Mouse (Mus musculus) liver, postnatal 0 days (tissue): Measurements from ENCODE around the gene Pde4b. TPM values are rescaled to one million over a fixed set of nuclear protein-coding genes. Genes with fewer than 3 reads are reported as not detected.

Experiments
- ATAC-seq: fragments of 200-750 bp; cut with Nextera tagmentation; 2 replicates; pipeline ENCODE4 v1.8.0; 2017; ENCODE audit warnings: mild to moderate bottlenecking, moderate library complexity
- DNase-seq: peaks from one replicate; pipeline ENCODE4 v3.0.0-alpha.2; 2016
- H3K27ac ChIP-seq: fragments of 300-500 bp; sonication (generic); 2 replicates; pipeline ENCODE4 v1.5.1; 2014; ENCODE audit warnings: antibody characterized with exemption, moderate library complexity, mild to moderate bottlenecking, low read depth
- H3K27me3 ChIP-seq: fragments of 300-500 bp; sonication (generic); 2 replicates; pipeline ENCODE4 v1.6.1; 2014; ENCODE audit warnings: low read length, control low read depth, mixed read lengths; ENCODE audit not compliant: insufficient read depth
- H3K36me3 ChIP-seq: fragments of 300-500 bp; sonication (generic); replicated peaks from 2 replicates; pipeline ENCODE4 v1.6.1; 2014; ENCODE audit warnings: mild to moderate bottlenecking, control low read depth, low read length, moderate library complexity, mixed read lengths; ENCODE audit not compliant: insufficient read depth
- H3K4me1 ChIP-seq: fragments of 300-500 bp; sonication (generic); 2 replicates; pipeline ENCODE4 v1.6.1; 2014; ENCODE audit warnings: antibody characterized with exemption, mild to moderate bottlenecking, control low read depth; ENCODE audit not compliant: insufficient read depth
- H3K4me2 ChIP-seq: fragments of 300-500 bp; sonication (generic); 2 replicates; pipeline ENCODE4 v1.6.1; 2014; ENCODE audit warnings: low read depth, mild to moderate bottlenecking, low read length, moderate library complexity, mixed read lengths
- H3K4me3 ChIP-seq: fragments of 300-500 bp; sonication (generic); 2 replicates; pipeline ENCODE4 v1.5.1; 2014; ENCODE audit warnings: low read depth, low read length
- H3K9ac ChIP-seq: fragments of 300-500 bp; sonication (generic); replicated peaks from 2 replicates; pipeline ENCODE4 v1.6.1; 2014; ENCODE audit warnings: mild to moderate bottlenecking, moderate library complexity
- H3K9me3 ChIP-seq: fragments of 300-500 bp; sonication (generic); 2 replicates; pipeline ENCODE4 v1.6.1; 2016; ENCODE audit warnings: mild to moderate bottlenecking, control low read depth, low read length, mixed read lengths
- CTCF ChIP-seq: sonication (generic); IDR thresholded peaks from 2 replicates; pipeline ENCODE4 v1.5.1; 2016; ENCODE audit warnings: antibody characterized with exemption, low read depth
- EP300 ChIP-seq: IDR thresholded peaks from 2 replicates; pipeline ENCODE4 v1.6.1; 2016; ENCODE audit warnings: antibody characterized with exemption, low read depth, mild to moderate bottlenecking
- WGBS: fragments of 180-500 bp; shearing (Covaris S2); extraction: QIAGEN DNeasy Blood & Tissue Kit; methylation state at CpG from one replicate; pipeline ENCODE4 v1.1.7; 2014; ENCODE audit not compliant: insufficient replicate concordance; 5-methylcytosine and 5-hydroxymethylcytosine counted together
- polyA plus RNA-seq: library from polyadenylated mRNA; unstranded; fragments of >200 nt; fragmentation: Nextera tagmentation; extraction: Ambion mirVana; gene quantifications from 2 replicates; pipeline ENCODE4 v1.2.1, GENCODE M21; 2015

Gene Pde4b
- polyA plus RNA-seq, 1 experiment from 2014 or later, result 3.7 TPM

DNA sequence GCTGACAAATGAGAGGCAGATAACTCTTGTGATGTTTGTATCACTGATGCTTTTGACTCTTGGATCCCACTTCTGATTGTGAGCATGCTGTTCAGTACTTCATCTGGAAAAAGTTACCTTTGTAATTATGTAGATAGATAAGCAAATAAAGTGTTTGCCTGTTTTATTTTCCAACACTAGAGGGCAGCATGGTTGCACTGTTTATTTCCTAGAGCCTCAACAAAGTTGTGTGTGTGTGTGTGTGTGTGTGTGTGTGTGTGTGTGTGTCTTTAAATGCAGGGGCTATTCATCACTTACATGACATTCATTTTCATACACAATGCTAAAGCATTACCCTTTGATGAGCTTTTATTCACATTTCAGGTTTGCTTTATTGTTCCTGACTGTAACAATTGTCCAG is 139.4 kb downstream of the Pde4b start:
- no peaks in the 10 kb centered on the region for H3K36me3 ChIP-seq
- no peak overlapping the region for H3K4me3 ChIP-seq
- TF ChIP-seq CTCF (peak; percentile 72), EP300 (no peak)
- H3K9ac ChIP-seq, result no peak overlapping the region
- H3K4me1 ChIP-seq, result no peaks in the 10 kb centered on the region
- no peak overlapping the region for H3K27ac ChIP-seq
- no peaks in the 10 kb centered on the region for H3K27me3 ChIP-seq
- no peak for DNase-seq
- H3K4me2 ChIP-seq, result no peak overlapping the region
- no peak for ATAC-seq
- H3K9me3 ChIP-seq, result no peaks in the 10 kb centered on the region

- Histone ChIP-seq H3K4me1 (no peaks in the 10 kb centered on the region), H3K9ac (no peak overlapping the region), H3K9me3 (no peaks in the 10 kb centered on the region), H3K4me3 (no peak overlapping the region), H3K27me3 (no peaks in the 10 kb centered on the region), H3K27ac (no peak overlapping the region), H3K36me3 (no peaks in the 10 kb centered on the region), H3K4me2 (no peak overlapping the region)
- peak; percentile 24 for DNase-seq
- peak; percentile 46 for TF ChIP-seq CTCF
- TF ChIP-seq EP300, result no peak
- 49% methylated on average over 7 of the region's 7 CpGs for WGBS
- ATAC-seq, result no peak
Measured at GRCm38 (mm10) chr4:102228953-102229586, 141.7 kb downstream of the Pde4b start.

DNA sequence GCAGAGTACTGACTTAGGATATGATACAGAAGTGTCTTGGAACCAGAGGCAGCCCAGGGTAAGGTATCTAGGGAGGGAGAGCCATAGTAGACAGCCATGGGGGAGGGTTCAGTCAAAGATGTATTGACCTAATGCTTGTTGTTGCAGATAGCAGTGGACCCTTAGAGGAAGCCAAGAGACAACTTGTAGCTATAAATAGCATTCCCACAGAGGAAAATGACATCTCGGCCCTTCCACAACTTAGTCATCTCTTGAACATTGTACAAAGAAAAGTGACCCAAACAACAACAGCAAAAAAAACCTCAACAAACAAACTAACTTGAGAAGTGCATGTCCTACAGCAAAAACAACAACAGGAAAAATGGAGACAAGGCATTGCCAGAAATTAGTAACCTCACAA is 143.6 kb downstream of the Pde4b start:
- Histone ChIP-seq H3K4me3 (no peak overlapping the region), H3K4me1 (no peaks in the 10 kb centered on the region), H3K9me3 (no peaks in the 10 kb centered on the region), H3K27me3 (no peaks in the 10 kb centered on the region), H3K27ac (no peak overlapping the region), H3K4me2 (no peak overlapping the region), H3K36me3 (no peaks in the 10 kb centered on the region), H3K9ac (no peak overlapping the region)
- no peak for TF ChIP-seq EP300
- no peak for TF ChIP-seq CTCF
- WGBS, result 26% methylated on average over 1 of the region's 1 CpGs
- no peak for ATAC-seq
- DNase-seq, result no peak

DNA sequence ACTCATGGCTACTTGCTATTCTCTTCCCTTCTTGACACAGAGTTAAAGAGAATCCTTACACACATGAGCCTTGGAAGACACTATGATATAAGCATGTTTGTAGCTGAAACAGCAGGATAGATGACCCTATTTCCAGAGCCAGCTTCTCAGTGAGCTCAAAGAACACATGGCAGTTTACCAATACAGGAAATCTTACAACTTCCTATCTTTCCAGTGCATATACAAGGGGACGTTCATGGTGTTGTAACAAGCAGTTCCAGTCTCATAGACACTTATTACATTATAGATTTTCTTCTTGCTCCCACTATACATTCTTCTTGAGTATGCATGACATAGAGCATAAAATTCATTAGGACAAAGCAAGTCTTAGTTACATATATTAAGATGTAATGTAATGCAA is 146.3 kb downstream of the Pde4b start:
- ATAC-seq, result no peak
- 10% methylated on average over 1 of the region's 1 CpGs for WGBS
- H3K27me3 ChIP-seq, result no peaks in the 10 kb centered on the region

DNA sequence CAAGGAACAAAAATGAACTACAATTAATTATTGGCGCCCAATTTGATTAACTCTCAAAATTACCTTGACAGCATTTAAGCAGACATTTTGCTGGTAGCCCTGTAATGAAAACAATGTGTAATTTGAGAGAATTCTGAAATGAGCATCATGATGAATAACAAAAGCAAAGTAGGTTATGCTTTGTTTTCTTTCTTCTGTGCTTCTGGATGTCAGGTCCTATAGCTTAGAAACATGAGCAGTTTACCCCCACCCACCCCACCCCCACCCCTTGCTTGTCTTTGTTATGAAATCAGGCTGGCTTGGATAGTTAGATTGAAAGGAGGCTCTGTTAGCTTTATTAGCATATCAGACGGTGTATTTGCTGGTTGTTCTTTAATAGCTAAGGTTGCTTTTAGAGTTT is 147.8 kb downstream of the Pde4b start:
- Histone ChIP-seq H3K4me1 (no peaks in the 10 kb centered on the region), H3K4me3 (no peak overlapping the region), H3K36me3 (no peaks in the 10 kb centered on the region), H3K9ac (no peak overlapping the region), H3K9me3 (no peaks in the 10 kb centered on the region), H3K27ac (no peak overlapping the region), H3K4me2 (no peak overlapping the region), H3K27me3 (no peaks in the 10 kb centered on the region)
- DNase-seq, result no peak
- WGBS, result 71% methylated on average over 2 of the region's 2 CpGs
- no peak for TF ChIP-seq CTCF
- ATAC-seq, result no peak

More for the DNA sequence above, 146.3 kb downstream of the Pde4b start:
- TF ChIP-seq EP300 (no peak), CTCF (no peak)
- Histone ChIP-seq H3K4me1 (no peaks in the 10 kb centered on the region), H3K27ac (no peak overlapping the region), H3K36me3 (no peaks in the 10 kb centered on the region), H3K4me3 (no peak overlapping the region), H3K9ac (no peak overlapping the region), H3K9me3 (no peaks in the 10 kb centered on the region), H3K4me2 (no peak overlapping the region)
- DNase-seq, result no peak

DNA sequence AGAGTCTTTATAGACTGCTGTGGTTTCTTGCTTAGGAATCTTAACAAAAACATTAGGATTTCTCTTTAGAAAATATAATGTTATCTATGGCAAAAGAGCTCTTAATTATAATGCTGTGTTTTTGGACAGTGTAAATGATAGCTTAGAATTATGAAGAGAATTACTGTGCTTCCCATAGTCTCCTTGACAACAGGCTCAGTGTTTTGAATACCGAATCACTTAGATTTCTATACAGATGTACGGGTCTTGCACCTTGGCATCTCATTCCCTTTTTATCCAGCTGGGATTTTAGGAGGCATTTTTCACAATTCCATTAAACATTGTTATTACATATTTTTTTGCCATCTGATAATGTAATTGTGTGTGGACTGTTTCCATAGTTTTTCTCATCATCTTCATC is 151.8 kb downstream of the Pde4b start:
- 77% methylated on average over 2 of the region's 2 CpGs for WGBS

More for the DNA sequence above, 151.8 kb downstream of the Pde4b start:
- H3K27me3 ChIP-seq, result no peaks in the 10 kb centered on the region
- no peak overlapping the region for H3K9ac ChIP-seq
- DNase-seq, result no peak
- H3K9me3 ChIP-seq, result no peaks in the 10 kb centered on the region
- no peaks in the 10 kb centered on the region for H3K4me1 ChIP-seq
- no peak for TF ChIP-seq CTCF
- no peak for TF ChIP-seq EP300
- H3K27ac ChIP-seq, result no peak overlapping the region
- no peak for ATAC-seq
- H3K4me3 ChIP-seq, result no peak overlapping the region
- H3K36me3 ChIP-seq, result no peaks in the 10 kb centered on the region
- H3K4me2 ChIP-seq, result no peak overlapping the region
